Comparison of ENCODE assay signal across 8 mouse cellular contexts in the genomic region with DNA sequence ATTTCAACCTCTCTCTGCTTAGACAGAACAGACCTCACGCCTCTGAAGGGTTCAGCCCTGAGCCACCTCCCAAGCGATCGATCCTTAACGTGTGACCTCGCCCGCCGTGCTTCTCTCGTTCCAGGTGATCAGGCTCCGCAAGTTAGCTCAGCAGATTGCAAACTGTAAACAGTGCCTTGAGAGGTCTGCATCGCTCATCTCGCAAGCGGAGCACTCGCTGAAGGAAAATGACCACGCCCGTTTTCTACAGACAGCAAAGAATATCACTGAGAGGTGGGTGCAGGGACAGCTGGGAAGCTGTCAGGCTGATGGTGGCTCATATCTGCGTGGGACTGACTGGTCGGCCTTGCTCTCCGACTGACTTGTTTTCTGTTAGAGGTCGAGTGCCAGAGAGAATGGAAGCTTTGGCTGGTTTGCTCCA. TPM values are rescaled to one million over a fixed set of nuclear protein-coding genes. Genes with fewer than 3 reads are reported as not detected.
DNase-seq lines count a peak whose midpoint lies in the region; TF ChIP-seq lines count a peak whose summit lies in the region.
"Not testable (repeated sequence)": the region's sequence is repeated elsewhere in the genome, so short reads cannot be mapped to it uniquely, and the experiment has no call there.

No protein-coding gene starts in this region.

- peak; percentile 23 for DNase-seq in Muller cell, postnatal 12 days (ENCODE audit: inconsistent ontology term)
- peak; percentile 32 for DNase-seq in c-Kit-positive CD71-positive TER-119-negative erythroid progenitor cells, embryonic 14.5 days (ENCODE audit: low read depth)
- peak; percentile 53 to 58 for DNase-seq in frontal cortex, postnatal 14 days (ENCODE audit: low spot score in 2 of 2)
- peak; percentile 50 for DNase-seq in heart, postnatal 4 days
- DNase-seq in layer of hippocampus, postnatal 10 days (ENCODE audit: low spot score in 2 of 2) = peak; percentile 41 to 49
- peak; percentile 27 for DNase-seq in lung, adult 2 months
- DNase-seq in retina, postnatal 1 day = peak; percentile 43
- DNase-seq in thymus, postnatal 4 days = peak; percentile 19

- not testable (repeated sequence) for TF ChIP-seq POLR2A in lung, adult 2 months (IDR thresholded peaks at IDR 0.05; ENCODE audit: borderline replicate concordance, extremely low read depth, low read depth, low read length)

- not testable (repeated sequence) for TF ChIP-seq CTCF in lung, adult 2 months (IDR thresholded peaks at IDR 0.05; ENCODE audit: insufficient read depth, low read length)

- not testable (repeated sequence) for H3K4me3 ChIP-seq in lung, adult 2 months (replicated peaks; ENCODE audit: extremely low read depth, low read depth, low read length)

- H3K4me1 ChIP-seq in lung, adult 2 months (ENCODE audit: control insufficient read depth, insufficient read depth, low read length) = not testable (repeated sequence)

- 72% methylated on average over 19 of the region's 19 CpGs for WGBS in lung, adult 2 months

RNA-seq across cellular contexts. Expression of a gene that starts 27.7 kb away (rescaled TPM):
- 100 to 1,000 TPM in 1 of 2 experiments, 10 to 100 TPM in 1; 99.1 to 109 TPM for total RNA-seq in heart, postnatal 4 days (2021)
- 100 to 1,000 TPM; 327 to 366 TPM for total RNA-seq in layer of hippocampus, postnatal 10 days (2021)
- polyA plus RNA-seq in lung, adult 2 months (2012; rRNA removed) = 528 and 535 TPM in 2 replicates
